Mouse (Mus musculus) ES-E14 (cell line): ENCODE measurements around the gene Fam69a.

Source experiments
- HCFC1 ChIP-seq: IDR thresholded peaks from 2 replicates; pipeline ENCODE4 v1.6.1; 2012; ENCODE audit warnings: low read length, inconsistent platforms, borderline replicate concordance; ENCODE audit not compliant: insufficient read depth
- MAFK ChIP-seq: IDR thresholded peaks from 2 replicates; pipeline ENCODE4 v1.6.1; 2014; ENCODE audit warnings: mild to moderate bottlenecking, low read depth, low read length, inconsistent platforms; ENCODE audit not compliant: insufficient read depth
- ZNF384 ChIP-seq: IDR thresholded peaks from 2 replicates; pipeline ENCODE4 v1.6.1; 2012; ENCODE audit warnings: low read depth, low read length, inconsistent platforms

- TF ChIP-seq ZNF384 (peak; percentile 57; the same call in 1 of the 2 replicates), MAFK (no peak), HCFC1 (no peak)
Observed at GRCm38 (mm10) chr5:107867970-107868904, 118.6 kb downstream of the Fam69a start.
